Mouse (Mus musculus) monocyte, adult 59 days (primary cell): Measurements from ENCODE around the gene Rgl2. TPM values are rescaled to one million over a fixed set of nuclear protein-coding genes. Genes with fewer than 3 reads are reported as not detected.

Experiments used
- total RNA-seq, 2 experiments: library from RNA; stranded (reverse); gene quantifications; one replicate each; pipeline ENCODE4 v1.2.4; 2023

The Rgl2 gene
- 100 to 1,000 TPM; 186 to 207 TPM for total RNA-seq

DNA sequence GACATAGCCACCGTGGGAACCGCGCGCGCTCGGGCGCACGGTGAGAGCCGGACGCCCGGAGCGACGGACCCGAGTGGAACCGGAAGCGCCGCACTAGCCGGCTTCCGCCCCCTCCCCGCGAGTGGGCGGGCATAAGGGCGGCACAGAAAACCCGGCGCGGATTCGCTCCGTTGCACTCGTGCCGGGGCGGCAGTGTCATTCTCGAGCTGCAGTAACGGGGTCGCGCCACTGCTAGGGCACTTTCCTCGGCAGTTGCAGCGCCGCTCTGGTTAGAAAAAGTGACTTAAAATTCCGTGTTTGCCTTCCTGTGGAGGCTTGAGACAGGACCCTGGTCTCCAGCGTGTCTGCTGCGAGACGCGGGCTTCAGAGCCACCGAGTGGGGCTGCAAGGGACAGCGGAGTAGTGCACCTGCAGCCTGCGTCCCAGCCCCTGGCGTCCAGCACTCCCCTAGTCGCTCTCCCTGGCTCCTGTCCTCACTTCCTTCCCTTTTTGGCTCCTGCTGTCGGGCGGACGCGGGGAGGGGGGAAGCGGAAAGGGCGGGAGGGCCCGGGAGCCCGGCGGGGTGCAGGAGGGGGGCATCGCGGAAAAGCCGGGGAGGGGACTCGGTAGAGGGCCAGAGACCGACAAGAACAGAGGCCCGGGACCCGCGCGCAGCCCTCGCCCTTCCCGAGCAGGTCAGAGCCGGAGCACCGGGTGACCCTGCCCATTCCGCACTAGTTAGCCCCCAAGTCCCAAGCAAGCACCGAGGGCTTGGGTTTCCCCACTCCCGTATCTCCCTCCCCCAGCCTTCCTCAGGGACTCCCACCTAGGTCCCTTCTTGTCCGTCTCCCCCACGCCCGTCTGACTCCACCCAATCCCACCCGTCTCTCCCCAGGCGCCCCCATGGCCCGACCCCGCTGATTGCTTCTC is at the start of gene Rgl2:
Rgl2 (plus strand) TSS at position 173 of the 909 bp plus-strand sequence.

DNA sequence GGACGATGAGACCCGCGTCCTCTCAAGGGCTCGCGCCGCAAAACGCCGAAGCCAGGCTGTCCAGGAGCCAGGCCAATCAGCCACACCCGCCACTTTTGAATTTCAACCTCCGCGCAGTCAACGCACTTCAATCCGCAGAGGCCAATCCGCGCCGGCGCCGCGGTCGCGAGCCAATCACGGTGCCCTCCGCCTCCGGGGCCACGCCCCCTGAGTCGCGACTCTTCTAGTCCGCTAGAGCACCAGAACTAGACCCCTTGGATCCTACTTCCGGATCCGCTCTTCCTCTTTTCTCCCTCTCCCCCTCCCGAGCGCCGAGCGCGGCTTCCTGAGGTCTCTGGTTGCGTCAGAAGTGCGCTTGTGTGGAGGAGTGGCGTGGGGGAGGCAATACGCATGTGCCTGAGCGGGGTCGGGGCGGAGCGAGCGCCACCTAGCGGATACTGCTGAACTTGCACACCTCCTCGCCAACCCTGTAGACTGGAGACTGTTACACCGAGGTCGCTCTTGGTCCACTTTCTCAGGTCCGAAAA is 38.7 kb upstream of the Rgl2 start, which contains the start of gene Kifc1:
Kifc1 (minus strand) TSS at position 129 of the 527 bp plus-strand sequence.

DNA sequence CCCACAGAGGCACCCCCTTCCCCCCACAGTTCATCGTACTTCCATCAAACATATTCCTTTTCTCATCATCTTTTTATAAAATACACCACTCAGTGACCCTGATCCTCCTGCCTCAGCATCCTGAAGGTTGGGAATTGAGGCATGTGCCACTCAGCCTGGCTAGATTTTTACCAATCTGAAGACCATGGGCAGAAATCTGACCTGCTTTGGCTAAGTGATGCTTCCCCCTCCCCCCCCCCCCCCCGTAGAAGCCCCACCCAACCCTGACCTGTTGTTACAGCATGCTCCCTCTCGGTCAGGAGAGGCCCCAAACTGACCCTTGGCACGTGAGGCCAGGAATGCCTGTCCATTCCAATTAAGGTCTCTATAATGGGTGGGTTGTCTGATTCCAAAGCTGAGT is 24.5 kb upstream of the Rgl2 start, which contains the start of gene Platr17:
Platr17 (plus strand) TSS at position 301 of the 400 bp plus-strand sequence.

DNA sequence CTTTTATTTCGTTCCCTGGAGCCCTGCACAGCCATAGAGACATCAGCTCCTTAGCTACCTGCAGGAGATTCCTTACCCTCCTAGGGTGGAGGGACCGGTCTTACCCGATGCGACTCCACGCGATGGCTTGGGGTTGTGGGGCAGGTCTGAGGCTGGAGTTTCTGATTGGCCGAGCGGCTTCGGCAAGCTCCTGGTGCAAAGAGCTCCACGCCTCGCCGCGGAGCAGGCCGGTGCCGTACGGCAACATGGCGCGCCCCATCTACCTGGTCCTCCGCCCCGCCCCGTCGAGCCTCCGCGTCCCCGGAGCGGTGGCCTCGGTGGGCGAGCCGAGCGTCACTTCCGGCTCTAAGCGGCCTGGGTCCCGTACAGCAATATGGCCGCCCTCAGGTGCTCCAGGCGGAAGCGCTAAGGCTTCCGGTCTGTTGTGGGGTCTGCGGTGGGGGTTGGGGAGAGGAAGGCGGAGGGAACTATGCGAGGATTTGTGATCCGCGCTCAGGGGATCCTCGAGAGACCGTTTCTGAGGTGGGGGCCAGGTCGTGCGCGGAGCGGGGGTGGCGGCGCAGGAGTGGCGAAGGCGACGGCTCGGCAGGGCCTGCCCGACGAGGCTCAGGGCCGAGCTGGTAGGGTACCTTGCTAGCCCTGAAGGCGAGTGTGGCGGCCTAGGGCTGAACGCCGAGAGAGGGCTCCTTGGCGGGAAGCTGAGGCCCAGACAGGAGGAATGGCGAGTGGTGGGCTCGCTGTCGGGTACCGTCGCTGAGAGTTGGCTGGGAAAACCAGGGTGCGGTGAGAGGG is 20.1 kb upstream of the Rgl2 start, which contains the start of gene Daxx:
Daxx (plus strand) TSS at position 338 of the 792 bp plus-strand sequence.

DNA sequence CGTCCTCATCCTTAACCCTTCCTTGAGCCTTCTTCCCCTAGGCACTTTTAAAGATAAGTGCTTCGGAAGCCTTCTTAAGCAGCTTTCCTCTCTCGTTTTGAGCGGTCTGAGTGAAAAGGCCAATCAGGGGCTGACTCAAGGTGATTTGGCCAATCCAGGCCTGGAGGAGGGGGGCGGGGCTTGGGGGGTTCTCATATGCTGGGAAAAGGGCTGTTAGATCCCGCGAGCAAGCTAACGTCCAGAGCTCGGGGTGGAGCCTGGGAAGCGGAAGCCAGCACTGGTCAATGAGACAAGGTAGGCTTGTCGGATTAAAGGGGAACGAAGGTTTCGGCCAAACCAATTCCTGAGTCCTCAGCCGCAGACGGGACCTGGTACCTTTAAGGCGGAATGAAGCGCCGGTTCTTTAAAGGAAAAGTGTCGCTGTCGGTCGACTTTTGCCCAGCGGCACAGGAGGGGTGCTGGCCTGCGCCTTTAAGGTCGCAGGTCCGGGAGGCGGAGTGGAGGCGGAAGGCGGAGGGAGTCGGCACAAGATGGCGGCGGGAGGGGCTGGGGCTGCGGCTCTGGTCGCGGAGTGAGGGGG is 13.6 kb upstream of the Rgl2 start, which contains the start of the genes Tapbp and Zbtb22:
Tapbp (plus strand) TSS at position 229 of the 580 bp plus-strand sequence.
Zbtb22 (plus strand) TSS at position 234 of the 580 bp plus-strand sequence.

DNA sequence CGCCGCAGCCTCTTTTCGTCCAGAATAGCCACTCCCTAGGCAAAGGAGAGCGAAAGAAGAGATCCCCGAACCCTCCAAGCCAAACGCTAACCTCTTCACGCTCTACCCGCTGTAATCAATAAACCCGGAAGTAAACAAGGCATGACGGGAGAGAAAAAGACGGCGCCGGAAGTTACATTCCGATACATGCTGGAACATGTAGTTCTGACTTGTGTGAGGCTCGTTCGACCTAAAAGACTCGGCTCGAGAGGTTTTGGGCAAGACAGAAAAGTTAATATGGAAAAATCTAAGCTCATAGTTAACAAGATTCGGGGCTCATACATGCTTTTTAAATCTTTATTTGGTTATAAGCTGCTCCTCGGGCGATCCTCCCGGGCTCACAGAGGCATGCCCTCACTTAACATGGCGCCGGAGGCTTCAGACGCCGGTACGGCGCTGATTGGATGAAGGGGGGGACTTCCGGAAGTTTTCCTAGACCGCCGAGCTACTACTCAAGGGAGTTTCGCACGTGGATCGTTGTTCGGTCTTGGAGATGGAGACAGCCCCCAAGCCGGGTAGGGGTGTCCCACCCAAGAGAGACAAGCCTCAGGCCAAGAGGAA is 11.0 kb downstream of the Rgl2 start, which contains the start of the genes Pfdn6 and Wdr46:
Pfdn6 (minus strand) TSS at position 138 of the 600 bp plus-strand sequence.
Wdr46 (plus strand) TSS at position 455 of the 600 bp plus-strand sequence.

DNA sequence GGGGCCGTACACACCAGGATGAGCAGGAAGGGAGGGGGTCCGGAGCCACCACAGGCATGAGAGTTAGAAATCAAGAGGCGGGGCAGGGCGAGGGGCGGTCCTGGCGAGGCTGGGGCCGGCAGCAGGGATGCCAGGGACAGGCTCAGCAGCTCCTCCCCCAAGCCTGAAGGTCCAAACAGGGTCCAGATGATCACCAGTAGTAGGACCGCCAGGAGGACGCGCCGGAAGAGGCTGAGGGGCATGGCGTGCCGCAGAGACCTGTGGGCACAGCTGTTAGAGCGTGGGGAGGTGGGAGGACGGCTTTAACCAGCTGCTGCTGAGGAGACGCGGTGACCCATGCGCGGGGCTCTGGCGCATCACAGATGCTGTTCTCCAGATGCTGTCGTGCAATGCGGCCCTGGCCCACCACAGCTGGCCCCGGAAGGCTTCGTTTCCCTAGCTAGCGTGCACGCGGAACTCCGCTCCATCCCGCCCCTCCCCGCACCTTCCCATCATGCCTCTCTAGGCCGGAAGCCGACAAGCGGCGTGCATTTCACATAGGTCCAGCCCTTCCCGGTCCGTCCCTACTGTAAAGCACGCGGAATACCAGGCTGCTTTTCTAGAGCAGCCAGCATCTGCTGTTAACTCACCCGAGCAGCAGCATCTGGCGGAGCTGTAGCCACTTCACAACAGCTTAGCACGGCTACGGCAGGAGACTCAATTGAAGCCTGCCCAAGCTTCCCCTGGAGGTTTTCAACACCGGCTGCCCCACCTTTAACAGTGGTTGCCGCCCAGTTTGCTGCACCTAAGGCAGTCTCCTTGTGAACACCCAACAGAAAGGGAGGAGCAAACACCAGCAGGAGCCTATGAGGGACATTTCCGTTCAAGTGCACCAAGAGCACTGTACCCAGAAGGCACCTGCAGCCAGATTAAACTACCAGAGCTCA is 21.9 kb downstream of the Rgl2 start, which contains the start of gene B3galt4:
B3galt4 (minus strand) TSS at position 468 of the 926 bp plus-strand sequence.

DNA sequence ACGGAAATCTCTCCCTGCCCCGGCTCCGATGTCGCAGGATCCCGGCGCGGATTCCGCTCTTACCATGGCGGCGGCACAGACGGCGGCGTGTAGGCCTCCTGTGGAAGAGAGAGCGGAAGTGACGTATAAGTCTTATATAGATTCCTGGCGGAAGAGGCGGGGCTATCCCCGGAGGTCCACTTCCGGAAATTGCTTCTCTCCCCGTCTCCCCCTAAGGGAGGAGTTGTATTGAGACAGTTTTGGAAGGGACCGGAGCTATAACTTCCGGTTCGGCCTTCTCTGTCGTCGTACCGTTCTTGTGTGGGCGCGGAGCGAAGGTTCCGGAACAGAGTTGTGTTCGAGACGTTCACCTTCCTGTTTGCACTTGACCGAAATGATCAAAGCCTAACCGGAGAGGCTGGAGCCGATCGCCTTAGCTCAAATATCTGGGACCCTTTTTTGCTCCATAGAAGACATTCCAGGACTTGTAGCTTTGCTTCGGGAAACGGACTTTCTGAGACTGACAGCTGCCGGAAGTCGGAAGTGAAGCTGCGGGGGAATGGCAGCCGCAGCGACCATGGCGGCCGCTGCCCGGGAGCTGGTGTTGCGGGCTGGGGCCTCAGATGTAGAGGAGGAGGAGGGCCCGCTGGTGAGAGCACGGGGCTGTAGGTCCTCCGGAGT is 26.3 kb downstream of the Rgl2 start, which contains the start of the genes Vps52 and Rps18:
Vps52 (plus strand) TSS at position 258 of the 660 bp plus-strand sequence.
Rps18 (minus strand) TSS at position 447 of the 660 bp plus-strand sequence.

Other genes with a start within 250 kb of the Rgl2 start
- 100 to 1,000 TPM; 235 to 317 TPM for gene Hnrnpm, start 242.7 kb upstream of the Rgl2 start, total RNA-seq
- gene March2, start 210.9 kb upstream of the Rgl2 start, total RNA-seq, result 10 to 100 TPM; 56.4 to 61.5 TPM
- gene Rab11b, start 169.0 kb upstream of the Rgl2 start, total RNA-seq, result 100 to 1,000 TPM; 210 to 222 TPM
- 1 to 10 TPM; 5.3 to 7.1 TPM for gene Angptl4, start 147.7 kb upstream of the Rgl2 start, total RNA-seq
- 10 to 100 TPM; 17.2 to 17.8 TPM for gene Kank3, start 119.0 kb upstream of the Rgl2 start, total RNA-seq
- gene Rps28, start 105.0 kb upstream of the Rgl2 start, total RNA-seq, result 1,000 to 10,000 TPM; 2,442 to 2,474 TPM
- gene Ndufa7, start 105.0 kb upstream of the Rgl2 start, total RNA-seq, result 100 to 1,000 TPM; 123 to 158 TPM
- 1 to 10 TPM; 1.8 to 2.6 TPM for gene Cd320, start 86.5 kb upstream of the Rgl2 start, total RNA-seq
- not detected for gene Gm7029, start 55.7 kb upstream of the Rgl2 start, total RNA-seq
- gene Kifc1, start 38.9 kb upstream of the Rgl2 start, total RNA-seq, result 1 to 10 TPM; 1.1 to 2.9 TPM
- gene Platr17, start 24.4 kb upstream of the Rgl2 start, total RNA-seq, result 1 to 10 TPM in 1 of 2 experiments, not detected in 1; 4.0 TPM
- 10 to 100 TPM; 74.9 to 76.2 TPM for gene Daxx, start 20.1 kb upstream of the Rgl2 start, total RNA-seq
- gene Tapbp, start 13.6 kb upstream of the Rgl2 start, total RNA-seq, result 100 to 1,000 TPM; 399 to 458 TPM
- gene Zbtb22, start 13.6 kb upstream of the Rgl2 start, total RNA-seq, result 10 to 100 TPM; 32.1 to 39.3 TPM
- gene Pfdn6, start 10.8 kb downstream of the Rgl2 start, total RNA-seq, result 10 to 100 TPM; 51.6 to 71.3 TPM
- gene Wdr46, start 11.1 kb downstream of the Rgl2 start, total RNA-seq, result 10 to 100 TPM; 30.5 to 34.8 TPM
- 10 to 100 TPM; 14.7 to 17.3 TPM for gene B3galt4, start 21.9 kb downstream of the Rgl2 start, total RNA-seq
- 10 to 100 TPM; 48.0 to 57.5 TPM for gene Vps52, start 26.3 kb downstream of the Rgl2 start, total RNA-seq
- gene Rps18, start 26.5 kb downstream of the Rgl2 start, total RNA-seq, result 100 to 1,000 TPM; 791 to 877 TPM
- 1,000 to 10,000 TPM; 3,154 to 3,159 TPM for gene H2-K1, start 70.8 kb downstream of the Rgl2 start, total RNA-seq
- gene Ring1, start 95.1 kb downstream of the Rgl2 start, total RNA-seq, result 10 to 100 TPM; 31.1 to 31.8 TPM
- gene H2-Ke6, start 98.5 kb downstream of the Rgl2 start, total RNA-seq, result 10 to 100 TPM; 58.7 to 60.7 TPM
- 100 to 1,000 TPM; 102 to 104 TPM for gene Slc39a7, start 102.1 kb downstream of the Rgl2 start, total RNA-seq
- gene Rxrb, start 102.3 kb downstream of the Rgl2 start, total RNA-seq, result 100 to 1,000 TPM; 100 to 103 TPM
- 1 to 10 TPM; 3.1 to 6.2 TPM for gene Col11a2, start 109.9 kb downstream of the Rgl2 start, total RNA-seq
- 10 to 100 TPM; 12.2 to 18.9 TPM for gene H2-Oa, start 162.8 kb downstream of the Rgl2 start, total RNA-seq
- gene H2-DMa, start 190.0 kb downstream of the Rgl2 start, total RNA-seq, result 100 to 1,000 TPM; 345 to 355 TPM
- gene Brd2, start 193.1 kb downstream of the Rgl2 start, total RNA-seq, result 100 to 1,000 TPM; 367 to 380 TPM
- gene H2-DMb2, start 213.8 kb downstream of the Rgl2 start, total RNA-seq, result 10 to 100 TPM; 88.6 to 96.9 TPM
- gene H2-DMb1, start 223.5 kb downstream of the Rgl2 start, total RNA-seq, result 100 to 1,000 TPM; 301 to 308 TPM